Mouse (Mus musculus) heart, postnatal 0 days (tissue): ENCODE results near the gene Fthl17d. TPM values are rescaled to one million over a fixed set of nuclear protein-coding genes. Genes with fewer than 3 reads are reported as not detected.
"Not testable (repeated sequence)": the region's sequence is repeated elsewhere in the genome, so short reads cannot be mapped to it uniquely, and the experiment has no call there.

Experiments used
- ATAC-seq: fragments of 200-750 bp; cut with Nextera tagmentation; 2 replicates; pipeline ENCODE4 v1.8.0; 2017; ENCODE audit warnings: low read depth, moderate number of reproducible peaks, moderate library complexity; ENCODE audit not compliant: insufficient read depth
- DNase-seq: peaks from one replicate; pipeline ENCODE4 v3.0.0-alpha.2; 2016; ENCODE audit warnings: low spot score
- H3K27ac ChIP-seq: fragments of 300-500 bp; sonication (generic); 2 replicates; pipeline ENCODE4 v1.5.1; 2014; ENCODE audit warnings: low read depth, mild to moderate bottlenecking
- H3K27me3 ChIP-seq: fragments of 300-500 bp; sonication (generic); 2 replicates; pipeline ENCODE4 v1.6.1; 2014; ENCODE audit warnings: low read length, mixed read lengths; ENCODE audit not compliant: control insufficient read depth, insufficient read depth
- H3K36me3 ChIP-seq: fragments of 300-500 bp; sonication (generic); replicated peaks from 2 replicates; pipeline ENCODE4 v1.6.1; 2014; ENCODE audit warnings: low read length, mixed read lengths; ENCODE audit not compliant: control insufficient read depth, insufficient read depth
- H3K4me1 ChIP-seq: fragments of 300-500 bp; sonication (generic); 2 replicates; pipeline ENCODE4 v1.6.1; 2014; ENCODE audit warnings: antibody characterized with exemption; ENCODE audit not compliant: control insufficient read depth, insufficient read depth
- H3K4me2 ChIP-seq: fragments of 300-500 bp; sonication (generic); 2 replicates; pipeline ENCODE4 v1.6.1; 2014; ENCODE audit warnings: low read depth, mild to moderate bottlenecking, low read length, moderate library complexity
- H3K4me3 ChIP-seq: fragments of 300-500 bp; sonication (generic); 2 replicates; pipeline ENCODE4 v1.5.1; 2014; ENCODE audit warnings: low read depth, low read length
- H3K9ac ChIP-seq: fragments of 300-500 bp; sonication (generic); replicated peaks from 2 replicates; pipeline ENCODE4 v1.6.1; 2014; ENCODE audit warnings: low read depth, low read length, mixed read lengths
- H3K9me3 ChIP-seq: fragments of 300-500 bp; sonication (generic); replicated peaks from 2 replicates; pipeline ENCODE4 v1.6.1; 2016; ENCODE audit warnings: low read length; ENCODE audit not compliant: control insufficient read depth
- CTCF ChIP-seq: IDR thresholded peaks from 2 replicates; pipeline ENCODE4 v1.5.1; 2016; ENCODE audit warnings: antibody characterized with exemption, control low read depth, low read depth
- EP300 ChIP-seq: IDR thresholded peaks from 2 replicates; pipeline ENCODE4 v1.6.1; 2016; ENCODE audit warnings: antibody characterized with exemption, low read depth
- WGBS: fragments of 180-500 bp; shearing (Covaris S2); extraction: QIAGEN DNeasy Blood & Tissue Kit; methylation state at CpG from one replicate; pipeline ENCODE4 v1.1.7; 2014; 5-methylcytosine and 5-hydroxymethylcytosine counted together
- polyA plus RNA-seq: library from polyadenylated mRNA; unstranded; fragments of >200 nt; fragmentation: Nextera tagmentation; extraction: Ambion mirVana; gene quantifications from 2 replicates; pipeline ENCODE4 v1.2.1, GENCODE M21; 2015
- total RNA-seq: library from RNA; depleted of rRNA; stranded (reverse); fragments of >200 nt; gene quantifications from 2 replicates; pipeline ENCODE4 v1.2.3, GENCODE M21; 2014; ENCODE audit warnings: low replicate concordance; rRNA removed

The Fthl17d gene
- total and polyA plus RNA-seq, 2 experiments from 2014 or later: not detected

- H3K4me3 ChIP-seq, H3K4me1 ChIP-seq, H3K27me3 ChIP-seq, H3K9me3 ChIP-seq, H3K4me2 ChIP-seq, H3K9ac ChIP-seq, H3K27ac ChIP-seq, H3K36me3 ChIP-seq, ATAC-seq: not testable (repeated sequence)
- WGBS: 9% methylated on average over 7 of the region's 7 CpGs
- DNase-seq: peak; percentile 8
- peak; percentile 83 for TF ChIP-seq CTCF
These were observed 38.3 kb downstream of the Fthl17d start for GRCm38 (mm10) chrX:8948130-8948805.

GRCm38 (mm10) chrX:8944041-8944440, 42.5 kb downstream of the Fthl17d start:
- H3K4me2 ChIP-seq: no peak overlapping the region
- WGBS: 76% methylated on average over 8 of the region's 8 CpGs
- no peak overlapping the region for H3K4me3 ChIP-seq
- no peak overlapping the region for H3K27ac ChIP-seq
- no peaks in the 10 kb centered on the region for H3K36me3 ChIP-seq
- H3K9ac ChIP-seq: no peak overlapping the region
- no peaks in the 10 kb centered on the region for H3K9me3 ChIP-seq
- ATAC-seq: no peak
- no peak for DNase-seq
- no peaks in the 10 kb centered on the region for H3K4me1 ChIP-seq
- H3K27me3 ChIP-seq: no peaks in the 10 kb centered on the region
- TF ChIP-seq CTCF (no peak), EP300 (no peak)

Other genes starting within 250 kb of the Fthl17d start
- not detected in 2 replicates for gene Ssx9, start 238.3 kb downstream of the Fthl17d start, total RNA-seq
- gene Ssx9, start 238.3 kb downstream of the Fthl17d start, polyA plus RNA-seq: not detected in 2 replicates
- gene Ssxb5, start 183.1 kb downstream of the Fthl17d start, total RNA-seq: not detected in 2 replicates
- gene Ssxb5, start 183.1 kb downstream of the Fthl17d start, polyA plus RNA-seq: not detected in 2 replicates
- gene Gm6592, start 142.8 kb downstream of the Fthl17d start, total RNA-seq: not detected in 2 replicates
- not detected in 2 replicates for gene Gm6592, start 142.8 kb downstream of the Fthl17d start, polyA plus RNA-seq
- not detected in 2 replicates for gene Gm5751, start 112.5 kb downstream of the Fthl17d start, total RNA-seq
- gene Gm5751, start 112.5 kb downstream of the Fthl17d start, polyA plus RNA-seq: not detected in 2 replicates
- gene B630019K06Rik, start 94.4 kb downstream of the Fthl17d start, total RNA-seq: 3.1 and 3.8 TPM in 2 replicates
- gene B630019K06Rik, start 94.4 kb downstream of the Fthl17d start, polyA plus RNA-seq: 0.92 and 0.99 TPM in 2 replicates
- not detected in 2 replicates for gene Fthl17b, start 23.8 kb downstream of the Fthl17d start, total RNA-seq
- gene Fthl17b, start 23.8 kb downstream of the Fthl17d start, polyA plus RNA-seq: not detected in 2 replicates
- gene Fthl17c, start 10.2 kb downstream of the Fthl17d start, total RNA-seq: not detected in 2 replicates
- gene Fthl17c, start 10.2 kb downstream of the Fthl17d start, polyA plus RNA-seq: not detected in 2 replicates
- gene Fthl17e, start 46.7 kb upstream of the Fthl17d start, total RNA-seq: not detected in 2 replicates
- not detected in 2 replicates for gene Fthl17e, start 46.7 kb upstream of the Fthl17d start, polyA plus RNA-seq
- not detected in 2 replicates for gene Fthl17f, start 76.3 kb upstream of the Fthl17d start, total RNA-seq
- not detected in 2 replicates for gene Fthl17f, start 76.3 kb upstream of the Fthl17d start, polyA plus RNA-seq
- not detected in 2 replicates for gene 4930402K13Rik, start 117.8 kb upstream of the Fthl17d start, total RNA-seq
- gene 4930402K13Rik, start 117.8 kb upstream of the Fthl17d start, polyA plus RNA-seq: not detected in 2 replicates
- gene Lancl3, start 213.1 kb upstream of the Fthl17d start, total RNA-seq: 5.2 and 6.1 TPM in 2 replicates
- 1.5 and 2.0 TPM in 2 replicates for gene Lancl3, start 213.1 kb upstream of the Fthl17d start, polyA plus RNA-seq